Mouse (Mus musculus) megakaryocyte, embryonic 14.5 days (primary cell): ENCODE results near the gene Gm9803.

Experiments
- FLI1 ChIP-seq: IDR thresholded peaks from 2 replicates; pipeline ENCODE4 v1.6.1; 2012; ENCODE audit warnings: low read length, inconsistent platforms, mixed read lengths
- GATA1 ChIP-seq: IDR thresholded peaks from 3 replicates; pipeline ENCODE4 v1.6.1; 2012; ENCODE audit warnings: mixed read lengths, low read length, inconsistent platforms, borderline replicate concordance

- TF ChIP-seq GATA1 (no peak), FLI1 (no peak)
Measured at GRCm38 (mm10) chr10:43516992-43517660, 6.8 kb upstream of the Gm9803 start.
